Mouse (Mus musculus) C2C12 (cell line): Measurements from ENCODE around the gene Lpp. TPM values are rescaled to one million over a fixed set of nuclear protein-coding genes. Genes with fewer than 3 reads are reported as not detected.

ENCODE experiments used
- H3K27me3 ChIP-seq: one replicate; pipeline ENCODE4 v1.6.1; 2011; ENCODE audit not compliant: control insufficient read depth, insufficient read depth, insufficient read length
- H3K36me3 ChIP-seq: one replicate; pipeline ENCODE4 v1.6.1; 2011; ENCODE audit not compliant: control insufficient read depth, insufficient read depth
- H3K4me3 ChIP-seq: one replicate; pipeline ENCODE4 v1.5.1; 2011; ENCODE audit warnings: mild to moderate bottlenecking, control low read depth; ENCODE audit not compliant: poor library complexity, insufficient read depth, severe bottlenecking
- H3K79me2 ChIP-seq: one replicate; pipeline ENCODE4 v1.6.1; 2011; ENCODE audit not compliant: control insufficient read depth, insufficient read depth
- H3K79me3 ChIP-seq: one replicate; pipeline ENCODE4 v1.6.1; 2011; ENCODE audit warnings: low read depth, control low read depth
- H3ac ChIP-seq: one replicate; pipeline ENCODE3; 2011; ENCODE audit warnings: low read depth; ENCODE audit not compliant: control insufficient read depth, insufficient read length
- CEBPB ChIP-seq: IDR thresholded peaks from one replicate; pipeline ENCODE4 v1.6.1; 2011; ENCODE audit warnings: low read depth, mild to moderate bottlenecking, control low read depth, moderate library complexity
- CTCF ChIP-seq: IDR thresholded peaks from one replicate; pipeline ENCODE4 v1.5.1; 2011; ENCODE audit not compliant: control insufficient read depth, insufficient read depth, insufficient read length
- FOSL1 ChIP-seq: IDR thresholded peaks from one replicate; pipeline ENCODE4 v1.8.0; 2011; ENCODE audit warnings: mild to moderate bottlenecking, low read length; ENCODE audit not compliant: poor library complexity, insufficient read depth, severe bottlenecking
- MAX ChIP-seq: IDR thresholded peaks from one replicate; pipeline ENCODE4 v1.6.1; 2011; ENCODE audit warnings: mild to moderate bottlenecking, control low read depth
- MYOD1 ChIP-seq: IDR thresholded peaks from one replicate; pipeline ENCODE4 v1.6.1; 2011; ENCODE audit warnings: low read depth; ENCODE audit not compliant: control insufficient read depth, insufficient read length
- MYOG ChIP-seq: IDR thresholded peaks from one replicate; pipeline ENCODE4 v1.6.1; 2011; ENCODE audit not compliant: control insufficient read depth, insufficient read length; ENCODE audit errors: extremely low read depth
- USF1 ChIP-seq: IDR thresholded peaks from one replicate; pipeline ENCODE4 v1.6.1; 2011; ENCODE audit warnings: low read depth, mild to moderate bottlenecking, control low read depth, moderate library complexity
- polyA plus RNA-seq: library from polyadenylated mRNA; unstranded; fragments of >200 nt; fragmentation: generic; extraction: Trizol; gene quantifications from one replicate; pipeline ENCODE4 v1.2.1, GENCODE M21; 2012; ENCODE audit warnings: missing spikeins

Lpp gene
- polyA plus RNA-seq, 1 experiment = 9.6 TPM

DNA sequence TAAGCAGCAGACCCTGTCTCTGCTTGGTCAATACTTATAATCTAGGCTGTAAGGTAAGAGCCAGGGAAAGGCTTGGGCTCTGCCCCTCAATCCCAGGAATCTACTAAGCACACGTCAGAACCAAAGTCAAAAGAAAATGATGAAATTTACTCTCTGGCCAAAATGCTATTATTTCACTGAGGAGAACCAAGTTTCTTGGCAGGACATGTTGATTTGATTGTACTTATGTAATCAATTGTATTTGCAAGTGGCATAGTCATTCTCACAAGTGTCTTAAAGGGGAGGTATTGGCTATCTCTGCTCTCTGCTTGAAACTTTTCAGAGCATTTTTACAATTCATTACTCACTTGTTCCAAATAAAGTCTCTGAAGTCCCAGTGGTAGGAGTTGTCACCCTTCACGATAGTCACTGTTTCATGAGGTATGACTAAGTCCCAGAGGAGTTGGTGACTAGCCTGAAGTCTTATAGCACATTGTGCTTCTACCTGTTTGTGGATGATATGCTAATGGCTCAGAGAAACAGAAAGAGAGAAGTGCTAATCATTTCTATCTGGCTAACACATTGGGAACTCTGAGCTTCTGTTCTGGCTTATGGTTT is 435.0 kb downstream of the Lpp start:
- Histone ChIP-seq H3K4me3 (no peak overlapping the region), H3K27me3 (no peaks in the 10 kb centered on the region), H3K79me2 (no peaks in the 10 kb centered on the region), H3K36me3 (no peaks in the 10 kb centered on the region), H3K79me3 (no peaks in the 10 kb centered on the region), H3ac (no peak overlapping the region)
- no peak for TF ChIP-seq MYOD1
- no peak for TF ChIP-seq CTCF
- TF ChIP-seq MYOG = no peak

DNA sequence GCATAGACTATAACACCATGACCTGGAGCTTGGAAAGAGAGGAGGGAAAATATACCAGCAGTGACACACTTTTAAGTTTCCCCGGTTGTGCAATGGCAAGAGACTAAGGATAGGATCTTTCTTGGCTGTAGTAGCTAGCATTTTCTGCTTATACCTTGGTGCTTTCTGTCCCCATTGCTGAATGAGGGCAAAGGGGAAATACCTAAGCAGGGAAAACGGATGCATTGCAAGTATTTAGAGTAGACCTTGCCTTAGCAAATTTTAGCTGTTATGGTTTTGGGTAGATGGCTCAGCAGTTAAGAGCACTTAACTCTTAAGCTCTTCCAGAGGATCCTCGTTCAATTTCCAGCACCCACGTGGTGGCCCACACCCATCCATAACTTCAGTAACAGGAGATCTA is 436.6 kb downstream of the Lpp start:
- TF ChIP-seq FOSL1 (no peak), USF1 (no peak), MYOG (no peak), CTCF (no peak), CEBPB (no peak), MYOD1 (no peak), MAX (no peak)
- no peaks in the 10 kb centered on the region for H3K36me3 ChIP-seq
- H3K79me3 ChIP-seq = peaks cover 2% of the 10 kb centered on the region
- H3K27me3 ChIP-seq = no peaks in the 10 kb centered on the region
- H3K79me2 ChIP-seq = no peaks in the 10 kb centered on the region
- H3K4me3 ChIP-seq = no peak overlapping the region
- H3ac ChIP-seq = no peak overlapping the region

DNA sequence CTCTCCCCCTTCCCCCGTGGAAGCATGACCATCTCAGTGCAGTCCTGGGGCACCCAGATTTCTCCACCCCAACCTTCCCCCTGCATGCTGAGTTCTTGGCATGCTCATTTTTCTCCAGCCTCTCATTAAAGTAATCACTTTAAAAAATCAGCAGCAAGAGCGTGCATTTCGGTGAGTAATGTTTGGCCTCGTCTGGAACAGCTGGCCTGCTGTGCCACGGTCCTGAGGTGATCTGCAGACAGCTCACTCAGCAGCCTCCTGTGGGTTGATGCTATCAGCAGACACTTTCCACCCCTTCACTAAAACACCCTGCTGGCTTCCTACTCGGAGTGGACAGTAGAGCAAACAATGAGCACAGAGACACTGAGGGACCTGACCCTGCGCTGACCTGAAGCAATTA is 437.6 kb downstream of the Lpp start:
- Histone ChIP-seq H3ac (no peak overlapping the region), H3K27me3 (no peaks in the 10 kb centered on the region), H3K79me3 (peaks cover 2% of the 10 kb centered on the region), H3K4me3 (no peak overlapping the region), H3K79me2 (no peaks in the 10 kb centered on the region), H3K36me3 (peaks cover 1% of the 10 kb centered on the region)
- no peak for TF ChIP-seq MYOG
- TF ChIP-seq MYOD1 = peak; percentile 84

DNA sequence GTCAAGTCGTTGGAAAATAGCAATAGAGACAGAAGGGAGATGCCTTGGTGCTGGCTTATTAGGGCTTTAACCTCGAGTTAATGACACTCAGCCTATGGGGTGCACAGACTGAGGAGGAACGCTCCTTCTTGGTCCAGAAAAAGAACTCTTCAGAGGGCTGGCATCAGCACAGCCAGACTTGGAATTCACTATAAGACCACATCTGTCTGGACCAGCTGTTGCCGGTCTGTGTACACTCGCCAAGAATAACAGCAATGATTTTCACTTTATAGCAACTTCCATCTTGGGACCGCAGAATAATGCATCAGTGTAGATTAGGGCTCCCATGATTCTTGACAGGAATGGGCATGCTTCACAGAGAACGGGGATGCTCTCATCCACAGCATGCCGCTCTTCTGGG is 439.9 kb downstream of the Lpp start:
- peaks cover 2% of the 10 kb centered on the region for H3K79me3 ChIP-seq
- no peaks in the 10 kb centered on the region for H3K79me2 ChIP-seq
- no peak overlapping the region for H3ac ChIP-seq
- TF ChIP-seq MYOD1 = peak; percentile 96
- no peak for TF ChIP-seq MYOG
- no peaks in the 10 kb centered on the region for H3K27me3 ChIP-seq
- peaks cover 9% of the 10 kb centered on the region for H3K36me3 ChIP-seq
- no peak overlapping the region for H3K4me3 ChIP-seq

DNA sequence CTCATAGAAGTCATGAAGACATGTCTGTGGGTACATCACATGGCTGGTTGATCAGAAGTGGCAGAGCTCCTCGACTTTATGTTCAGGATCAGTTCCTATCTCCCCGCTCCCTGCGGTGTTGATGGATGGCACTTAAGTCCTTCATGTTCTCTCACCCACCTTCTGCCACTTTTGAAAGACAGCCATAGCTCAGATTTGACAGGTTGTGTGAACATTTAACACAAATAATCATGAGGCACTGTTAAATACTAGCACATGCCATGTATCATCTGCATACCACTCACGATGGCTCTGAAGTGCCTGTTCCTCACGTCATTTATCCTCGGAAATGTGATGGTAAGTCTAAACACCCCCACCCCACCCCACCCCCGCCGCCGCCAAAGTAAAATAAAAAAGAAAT is 441.2 kb downstream of the Lpp start:
- Histone ChIP-seq H3ac (no peak overlapping the region), H3K4me3 (no peak overlapping the region), H3K27me3 (no peaks in the 10 kb centered on the region), H3K79me2 (no peaks in the 10 kb centered on the region), H3K79me3 (peaks cover 2% of the 10 kb centered on the region), H3K36me3 (peaks cover 9% of the 10 kb centered on the region)
- no peak for TF ChIP-seq MYOG
- no peak for TF ChIP-seq FOSL1
- no peak for TF ChIP-seq CTCF
- TF ChIP-seq MAX = no peak
- no peak for TF ChIP-seq USF1
- no peak for TF ChIP-seq MYOD1

DNA sequence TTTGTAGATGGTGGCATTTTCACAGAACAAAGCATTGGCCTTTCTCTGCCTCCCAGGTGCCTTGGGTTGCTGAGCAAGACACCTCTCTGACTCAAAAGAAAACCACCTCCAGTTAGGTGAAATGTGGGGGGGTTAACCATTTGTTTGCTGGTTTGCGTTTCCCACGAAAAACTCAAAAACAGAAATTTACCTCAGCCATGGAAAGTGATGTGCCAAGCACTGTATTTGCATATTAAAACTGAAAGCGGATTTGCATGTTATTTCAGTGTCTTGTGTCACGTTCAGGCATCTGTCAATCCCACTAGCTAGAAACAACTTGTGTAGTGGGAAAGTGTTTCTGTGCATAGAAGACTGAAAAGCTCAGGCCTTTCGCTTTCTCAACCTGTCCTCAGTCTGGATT is 443.2 kb downstream of the Lpp start:
- H3K79me3 ChIP-seq = peaks cover 2% of the 10 kb centered on the region
- TF ChIP-seq CEBPB = no peak
- no peak for TF ChIP-seq FOSL1
- TF ChIP-seq MAX = no peak
- no peak for TF ChIP-seq MYOD1
- H3K36me3 ChIP-seq = peaks cover 9% of the 10 kb centered on the region
- no peaks in the 10 kb centered on the region for H3K27me3 ChIP-seq
- H3K79me2 ChIP-seq = no peaks in the 10 kb centered on the region
- H3ac ChIP-seq = no peak overlapping the region
- no peak overlapping the region for H3K4me3 ChIP-seq
